Mouse (Mus musculus) layer of hippocampus, postnatal 14 days (tissue): ENCODE results near the gene Aldh3b3. TPM values are rescaled to one million over a fixed set of nuclear protein-coding genes. Genes with fewer than 3 reads are reported as not detected.

Experiments used
- DNase-seq, 2 experiments: peaks; one replicate each; pipeline ENCODE4 v3.0.0; 2021 to 2022; ENCODE audit warnings: low spot score in 2 of 2, mixed read lengths in 1 of 2
- long read RNA-seq, 2 experiments: library from polyadenylated mRNA; stranded (forward); transcript quantifications; one replicate each; pipeline ENCODE4 v2.0.0; 2021
- total RNA-seq, 2 experiments: library from RNA; stranded (reverse); gene quantifications; 2 replicates each; pipeline ENCODE4 v1.2.3; 2021

The Aldh3b3 gene
- total RNA-seq = not detected
- long read RNA-seq, experiment 1, partial matches to known transcripts = 0 of 1 reads
- long read RNA-seq, experiment 1, other reads (novel, unspliced or antisense) = 1 of 1 reads
- long read RNA-seq, experiment 2, partial matches to known transcripts = 1 of 1 reads
- long read RNA-seq, experiment 2, other reads (novel, unspliced or antisense) = 0 of 1 reads

- peak in 1 of 2 experiments; percentile 12 for DNase-seq
These were observed at the start of gene Aldh3b3 for GRCm38 (mm10) chr19:3958470-3958869. Aldh3b3 (plus strand) TSS chr19:3958645.

DNA sequence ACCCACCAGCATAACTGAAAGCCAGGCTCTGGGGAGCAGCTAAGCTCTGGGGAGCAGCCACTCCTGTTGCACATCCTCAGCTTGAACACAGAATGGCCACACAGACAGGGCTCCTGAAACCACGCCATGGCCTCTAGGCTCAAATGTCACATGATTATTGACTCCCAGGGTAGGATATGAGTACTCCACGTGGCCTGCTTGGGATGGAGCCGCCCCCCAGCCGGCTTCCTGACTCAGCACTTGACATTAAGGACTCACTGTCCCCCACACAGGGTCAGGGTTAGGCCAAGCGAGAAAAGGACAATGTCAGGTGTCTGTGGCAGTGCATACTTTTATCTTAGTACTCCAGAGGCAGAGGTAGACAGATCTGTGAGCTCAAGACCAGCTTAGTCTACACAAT lies 48.2 kb upstream of the Aldh3b3 start:
- DNase-seq = no peak

- peak; percentile 92 to 98 for DNase-seq
These were observed 45.9 kb upstream of the Aldh3b3 start, which contains the start of gene Ndufs8 for GRCm38 (mm10) chr19:3912337-3913204. Ndufs8 (minus strand) TSS chr19:3912774.

DNA sequence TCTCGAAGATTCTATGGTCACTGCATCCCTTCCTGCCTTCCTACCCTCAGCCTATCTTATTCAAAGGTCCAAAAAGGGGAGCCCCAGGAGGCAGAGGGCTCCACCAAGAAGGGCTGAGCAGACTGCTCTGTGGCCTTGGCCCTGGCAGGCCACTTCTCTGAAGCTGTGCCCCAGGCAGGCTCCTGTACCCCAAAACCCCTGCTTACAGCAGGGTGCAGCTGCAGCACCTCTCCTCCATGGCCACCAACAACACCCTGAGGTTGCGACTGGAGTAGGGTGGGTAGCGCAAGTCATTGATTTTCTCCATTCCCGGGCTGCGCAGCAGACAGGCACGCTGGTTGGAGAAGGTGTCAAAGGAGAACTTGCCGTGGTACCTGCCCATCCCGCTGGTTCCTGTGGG lies 44.8 kb upstream of the Aldh3b3 start:
- no peak for DNase-seq

DNA sequence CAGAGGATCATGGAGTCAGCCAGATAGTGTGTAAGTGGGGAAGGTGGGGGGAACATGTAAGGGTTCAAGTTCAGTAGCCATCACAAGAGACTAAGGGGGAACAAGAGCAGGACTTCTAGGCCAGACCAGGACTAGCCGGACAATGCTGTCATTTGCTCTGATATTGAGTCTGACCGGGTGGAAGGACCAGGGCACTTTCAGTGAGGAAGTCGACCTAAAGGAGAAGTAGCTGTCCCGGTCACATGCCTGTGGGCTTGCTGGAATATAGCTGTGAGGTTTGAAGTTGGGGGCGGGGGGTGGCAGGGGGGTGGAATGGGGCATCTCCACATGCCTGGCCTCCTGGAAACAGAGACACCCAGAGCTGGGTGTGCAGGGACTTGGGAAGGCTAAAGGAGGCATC lies 43.9 kb upstream of the Aldh3b3 start:
- no peak for DNase-seq

GRCm38 (mm10) chr19:3916727-3917126 lies 41.7 kb upstream of the Aldh3b3 start:
- no peak for DNase-seq

DNA sequence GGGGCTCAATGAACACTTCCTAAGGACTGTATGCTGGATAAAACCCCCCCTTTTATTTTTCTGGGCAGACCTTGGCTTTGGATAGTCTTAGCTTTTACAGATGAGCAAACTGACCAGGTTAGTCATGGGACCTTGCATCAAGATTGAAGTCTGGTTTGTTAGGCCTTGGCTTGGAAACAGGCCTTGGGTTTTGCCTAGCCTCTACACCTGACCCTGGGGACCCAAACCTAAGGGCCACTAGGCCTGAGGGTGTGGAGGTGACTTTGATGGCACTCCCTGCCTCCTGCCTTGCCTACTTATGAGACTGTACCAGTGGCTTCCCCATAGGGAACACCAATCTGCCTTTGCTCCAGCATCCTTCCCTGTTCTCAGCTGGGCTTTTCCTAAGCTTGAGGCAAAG lies 38.5 kb upstream of the Aldh3b3 start:
- no peak for DNase-seq

DNA sequence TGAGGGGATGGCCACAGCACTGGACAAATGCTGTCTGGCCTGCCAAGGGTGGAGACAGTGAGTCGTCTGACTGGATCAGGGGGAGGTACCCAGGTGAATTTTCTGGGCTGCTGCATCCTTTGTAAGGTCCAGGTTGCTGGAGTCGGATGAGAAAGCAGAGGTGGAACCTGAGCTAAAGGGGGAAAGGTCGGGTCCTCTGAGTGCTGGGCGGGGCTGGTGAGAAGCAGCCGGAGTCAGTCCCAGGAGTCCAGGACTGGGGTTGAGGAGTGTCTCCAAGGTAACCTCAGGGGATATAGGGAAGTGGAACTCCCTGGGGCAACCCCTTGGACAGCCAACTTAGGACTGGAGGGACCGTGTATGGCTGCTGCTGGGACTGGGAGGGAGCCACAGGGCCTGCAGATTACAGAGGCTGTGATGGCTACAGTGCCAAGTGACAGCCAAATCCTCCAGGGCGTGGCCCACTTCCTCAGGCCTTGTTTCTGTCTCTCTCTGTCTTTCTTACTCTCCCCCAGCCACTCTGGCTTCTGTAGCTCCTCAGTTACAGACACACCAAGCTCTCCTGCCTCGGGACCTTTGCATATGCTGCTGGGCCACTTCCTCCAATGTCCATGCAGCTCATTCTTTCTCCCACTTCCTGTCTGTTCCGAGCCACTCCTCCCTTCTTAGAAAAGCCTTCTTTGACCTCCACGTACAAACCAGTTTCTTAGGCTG lies 35.6 kb upstream of the Aldh3b3 start:
- no peak for DNase-seq

DNA sequence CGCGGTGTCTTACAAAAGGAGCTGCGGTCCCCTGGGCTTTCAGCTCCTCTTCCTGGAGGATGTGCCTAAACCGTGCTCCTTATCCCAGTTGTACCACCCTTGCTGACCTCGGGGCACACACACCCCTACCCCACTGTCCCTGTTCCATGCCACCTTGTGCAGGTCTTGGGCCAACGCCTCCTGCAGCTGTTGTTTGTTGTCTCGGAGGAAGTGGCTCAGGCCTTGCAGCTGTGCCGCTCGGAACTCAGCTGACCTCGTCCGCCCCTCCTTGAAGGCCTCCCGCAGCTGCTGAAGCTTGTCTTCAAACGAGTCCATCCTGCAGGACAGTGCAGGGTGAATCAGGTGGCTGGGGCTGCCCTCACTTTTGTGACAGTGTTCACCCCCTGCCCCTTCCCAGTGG lies 34.9 kb upstream of the Aldh3b3 start:
- DNase-seq = no peak

GRCm38 (mm10) chr19:3924190-3924589 lies 34.3 kb upstream of the Aldh3b3 start:
- no peak for DNase-seq

- DNase-seq = no peak
These were observed 33.6 kb upstream of the Aldh3b3 start for GRCm38 (mm10) chr19:3924868-3925267.

GRCm38 (mm10) chr19:3925859-3926258 lies 32.6 kb upstream of the Aldh3b3 start:
- DNase-seq = no peak

DNA sequence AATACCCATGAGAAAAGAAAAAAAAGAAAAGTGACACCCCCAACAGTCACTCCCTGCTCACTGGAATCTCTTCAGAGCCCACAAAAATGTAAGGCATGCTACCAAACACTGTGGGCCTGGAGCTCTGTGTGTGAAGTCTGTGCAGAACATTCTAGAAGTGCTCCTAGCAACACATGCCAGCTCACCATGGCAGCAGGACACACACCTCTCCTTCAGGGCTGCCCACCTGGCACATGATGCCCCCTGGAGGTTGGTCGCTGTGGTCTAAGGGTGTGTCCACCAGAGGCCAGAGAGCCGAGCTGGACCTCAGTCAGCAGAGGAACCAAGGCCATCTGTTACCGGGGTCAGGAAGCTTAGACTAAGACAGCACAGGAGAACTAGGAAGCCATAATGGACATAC lies 32.2 kb upstream of the Aldh3b3 start:
- DNase-seq = no peak

DNA sequence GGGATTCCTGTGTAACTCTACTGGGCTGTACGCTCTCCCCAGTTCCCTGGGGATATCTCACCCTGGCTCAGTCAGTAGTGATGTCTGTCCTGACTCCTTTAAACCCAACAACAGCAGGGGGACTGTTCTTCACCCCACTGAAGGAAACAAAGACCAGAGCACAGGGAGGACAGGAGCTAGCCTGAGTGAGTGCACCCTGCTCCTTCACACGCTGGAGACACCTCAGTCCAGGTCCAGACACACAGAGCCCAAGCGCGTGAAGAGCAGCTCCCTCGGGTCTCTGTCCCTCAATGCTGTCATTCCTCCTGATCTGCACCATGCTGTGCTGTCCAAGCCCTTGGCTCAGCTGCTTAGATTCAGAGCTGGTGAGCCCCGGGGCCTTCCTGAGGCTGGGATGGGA lies 31.8 kb upstream of the Aldh3b3 start:
- no peak for DNase-seq

- no peak for DNase-seq
These were observed 30.5 kb upstream of the Aldh3b3 start for GRCm38 (mm10) chr19:3927989-3928388.

GRCm38 (mm10) chr19:3928779-3929178 lies 29.7 kb upstream of the Aldh3b3 start:
- no peak for DNase-seq

- DNase-seq = peak; percentile 58 to 60
These were observed 29.1 kb upstream of the Aldh3b3 start, which contains the start of gene Aldh3b1 for GRCm38 (mm10) chr19:3929211-3929941. Aldh3b1 (minus strand) TSS chr19:3929808.

DNA sequence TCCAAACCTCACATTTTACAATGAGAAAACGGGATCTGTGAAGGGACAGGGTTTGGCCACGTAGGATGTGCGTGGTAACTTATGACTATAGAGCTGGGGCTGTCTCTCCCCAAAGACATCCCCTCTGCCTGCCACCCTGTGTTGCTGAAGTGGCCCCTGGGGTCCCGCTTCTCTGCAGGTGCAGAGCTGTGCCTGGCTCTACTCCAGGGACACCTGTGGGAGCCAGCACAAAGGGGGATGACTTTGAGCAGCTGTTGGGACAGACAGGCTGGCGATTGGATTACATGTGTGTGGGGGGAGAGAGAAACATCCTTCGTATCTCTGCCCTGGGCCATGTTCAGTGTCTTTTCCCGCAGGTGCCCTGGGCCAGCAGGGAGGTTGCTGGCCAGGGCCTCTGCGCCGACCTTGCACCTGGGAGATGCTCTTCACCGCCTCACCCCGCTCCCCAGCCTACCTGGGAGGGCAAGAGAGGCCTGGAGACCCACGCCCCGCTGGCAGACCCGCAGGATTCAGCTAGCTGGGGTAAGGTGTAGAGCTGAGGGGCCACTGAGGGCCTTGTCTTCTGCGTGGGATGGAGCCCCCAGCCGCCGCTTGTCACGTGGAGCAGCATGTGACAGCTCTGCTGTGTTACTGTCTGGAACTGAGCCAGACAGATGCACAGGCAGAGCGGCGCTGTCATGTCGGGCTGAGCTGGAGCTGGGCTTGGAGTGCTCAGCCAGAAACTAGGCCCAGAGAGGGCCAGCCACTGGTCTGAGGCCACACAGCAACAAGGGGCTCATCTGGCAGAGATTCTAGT lies 28.0 kb upstream of the Aldh3b3 start:
- no peak for DNase-seq

GRCm38 (mm10) chr19:3931716-3932115 lies 26.7 kb upstream of the Aldh3b3 start:
- DNase-seq = no peak
